In the genomic region with DNA sequence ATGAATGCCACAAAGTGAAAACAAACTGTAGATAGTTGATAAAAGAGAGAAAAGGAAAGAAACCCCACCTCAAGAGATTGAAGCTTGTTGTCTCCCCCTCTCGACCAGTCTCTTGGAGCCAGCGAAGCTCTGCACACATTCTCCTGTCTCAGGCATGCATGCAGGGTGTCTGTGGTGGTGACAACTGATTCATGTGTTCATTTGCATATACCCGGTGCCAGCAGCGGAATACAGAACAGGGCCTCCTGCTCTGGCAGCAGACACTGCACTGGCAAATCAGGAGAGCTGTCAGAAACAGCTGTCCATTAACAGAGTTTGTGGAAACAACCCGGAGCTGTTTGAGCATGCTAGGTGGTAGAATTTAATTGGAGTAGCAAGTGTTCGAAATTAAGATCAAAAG, we compare ENCODE assay signal across 10 mouse cellular contexts.
DNase-seq lines count a peak whose midpoint lies in the region; ATAC-seq lines count a peak whose summit lies in the region.
"Had no signal": no experiment of that assay in that cellular context is flagged by ENCODE, and none has a peak within 500 bp of the region (broad histone marks: within the 10 kb centered on the region; RNA-seq: fewer than 3 reads in every experiment).

No protein-coding gene starts in this region.

- peak; percentile 4 to 6 for DNase-seq in heart, postnatal 10 days
- no peak for DNase-seq in heart, adult 8-10 months (ENCODE audit: low spot score)
- peak; percentile 49 for DNase-seq in layer of hippocampus, adult 11-12 months (ENCODE audit: low spot score)
- DNase-seq in lung, postnatal 10 days = no peak
- DNase-seq in MN1 (ENCODE audit: low spot score) = no peak
- DNase-seq in adrenal gland, postnatal 25 days = no peak
- DNase-seq: liver, embryonic 13.5 days had no signal

- peak overlapping the region; percentile 76; the same call in 1 of the 2 replicates for H3K27ac ChIP-seq in forebrain, embryonic 13.5 days
- H3K27ac ChIP-seq in midbrain, embryonic 16.5 days (ENCODE audit: low read length) = no peak overlapping the region
- H3K27ac ChIP-seq: heart, embryonic 15.5 days; liver, embryonic 13.5 days had no signal

- peaks cover 15% of the 10 kb centered on the region for H3K4me1 ChIP-seq in forebrain, embryonic 13.5 days
- H3K4me1 ChIP-seq in midbrain, embryonic 16.5 days (ENCODE audit: control insufficient read depth, insufficient read depth, low read length) = no peaks in the 10 kb centered on the region
- H3K4me1 ChIP-seq: heart, embryonic 15.5 days; liver, embryonic 13.5 days had no signal

- ATAC-seq in forebrain, embryonic 13.5 days = peak; percentile 99
- ATAC-seq in midbrain, embryonic 16.5 days = peak; percentile 93

- no peak overlapping the region for H3K4me2 ChIP-seq in forebrain, embryonic 13.5 days
- H3K4me2 ChIP-seq in midbrain, embryonic 16.5 days (ENCODE audit: low read length) = no peak overlapping the region
- H3K4me2 ChIP-seq: heart, embryonic 15.5 days; liver, embryonic 13.5 days had no signal

- intact Hi-C loops in heart, postnatal 10 days (cut with DNase I) = no loop called here

- no peak overlapping the region for H3K9ac ChIP-seq in forebrain, embryonic 13.5 days
- no peak overlapping the region for H3K9ac ChIP-seq in midbrain, embryonic 16.5 days (ENCODE audit: low read depth, low read length)
- H3K9ac ChIP-seq: heart, embryonic 15.5 days; liver, embryonic 13.5 days had no signal

- no peaks in the 10 kb centered on the region for H3K27me3 ChIP-seq in forebrain, embryonic 13.5 days
- no peaks in the 10 kb centered on the region for H3K27me3 ChIP-seq in midbrain, embryonic 16.5 days (ENCODE audit: control insufficient read depth, insufficient read depth, low read depth, low read length)
- H3K27me3 ChIP-seq: heart, embryonic 15.5 days; liver, embryonic 13.5 days had no signal

- no peaks in the 10 kb centered on the region for H3K36me3 ChIP-seq in forebrain, embryonic 13.5 days (ENCODE audit: poor library complexity, severe bottlenecking)
- H3K36me3 ChIP-seq in midbrain, embryonic 16.5 days (ENCODE audit: control insufficient read depth, insufficient read depth, low read length) = no peaks in the 10 kb centered on the region
- H3K36me3 ChIP-seq: heart, embryonic 15.5 days; liver, embryonic 13.5 days had no signal

- 33% methylated on average over 6 of the region's 6 CpGs for WGBS in forebrain, embryonic 13.5 days
- WGBS in midbrain, embryonic 16.5 days = 39% methylated on average over 6 of the region's 6 CpGs

- H3K9me3 ChIP-seq in forebrain, embryonic 13.5 days (replicated peaks) = no peaks in the 10 kb centered on the region
- no peaks in the 10 kb centered on the region for H3K9me3 ChIP-seq in midbrain, embryonic 16.5 days (replicated peaks; ENCODE audit: control insufficient read depth, low read length, poor library complexity, severe bottlenecking)
- H3K9me3 ChIP-seq: heart, embryonic 15.5 days; liver, embryonic 13.5 days had no signal

- no peak overlapping the region for H3K4me3 ChIP-seq in forebrain, embryonic 13.5 days
- H3K4me3 ChIP-seq in midbrain, embryonic 16.5 days (ENCODE audit: low read depth, low read length) = no peak overlapping the region
- H3K4me3 ChIP-seq: heart, embryonic 15.5 days; liver, embryonic 13.5 days had no signal

Comparison
In these comparisons a context has a peak if more than half of its experiments do, and no peak if none do; other contexts are left out.
1. DNase-seq: peak in heart, postnatal 10 days (2 of 2) and layer of hippocampus, adult 11-12 months (single experiment); none in heart, adult 8-10 months (single experiment), lung, postnatal 10 days (single experiment), MN1 (single experiment) and adrenal gland, postnatal 25 days (single experiment).